ENCODE assay signal across 19 mouse cellular contexts in genomic region chr1:149129767-149130287, GRCm38 (mm10).
"Had no signal": no experiment of that assay in that cellular context is flagged by ENCODE, and none has a peak within 500 bp of the region (broad histone marks: within the 10 kb centered on the region; RNA-seq: fewer than 3 reads in every experiment).

No protein-coding gene starts in this region.

- ATAC-seq: liver, postnatal 0 days; lung, postnatal 0 days; midbrain, embryonic 16.5 days had no signal

- H3K36me3 ChIP-seq: lung, embryonic 15.5 days; midbrain, embryonic 10.5 days; midbrain, embryonic 12.5 days; neural tube, embryonic 13.5 days; neural tube, embryonic 15.5 days had no signal

- H3K9me3 ChIP-seq: lung, embryonic 15.5 days; midbrain, embryonic 10.5 days; midbrain, embryonic 12.5 days; neural tube, embryonic 13.5 days; neural tube, embryonic 15.5 days had no signal

- H3K4me2 ChIP-seq: lung, embryonic 15.5 days; midbrain, embryonic 12.5 days; neural tube, embryonic 13.5 days; neural tube, embryonic 15.5 days had no signal

- H3K27me3 ChIP-seq: lung, embryonic 15.5 days; midbrain, embryonic 12.5 days; neural tube, embryonic 13.5 days; neural tube, embryonic 15.5 days had no signal

- DNase-seq: liver, postnatal 0 days; lung, adult 2 months; lung, postnatal 14 days; lung, postnatal 36 days; midbrain, embryonic 14.5 days; right cerebral cortex, postnatal 14 days; spleen, adult 18-20 months; thymus, adult 18-20 months; thymus, postnatal 14 days; thymus, postnatal 36 days had no signal

- H3K4me3 ChIP-seq: lung, embryonic 15.5 days; midbrain, embryonic 10.5 days; midbrain, embryonic 12.5 days; myocyte; neural tube, embryonic 13.5 days; neural tube, embryonic 15.5 days had no signal

- H3K27ac ChIP-seq: lung, embryonic 15.5 days; macrophage; midbrain, embryonic 10.5 days; midbrain, embryonic 12.5 days; neural tube, embryonic 13.5 days; neural tube, embryonic 15.5 days had no signal

- H3K9ac ChIP-seq: liver, postnatal 0 days; lung, embryonic 15.5 days; midbrain, embryonic 12.5 days; neural tube, embryonic 13.5 days; neural tube, embryonic 15.5 days had no signal

- H3K4me1 ChIP-seq: lung, embryonic 15.5 days; midbrain, embryonic 10.5 days; midbrain, embryonic 12.5 days; neural tube, embryonic 13.5 days; neural tube, embryonic 15.5 days had no signal
